Mouse (Mus musculus) liver, postnatal 0 days (tissue): ENCODE data around the gene Apln. TPM values are rescaled to one million over a fixed set of nuclear protein-coding genes. Genes with fewer than 3 reads are reported as not detected.

Experiments used
- ATAC-seq: fragments of 200-750 bp; cut with Nextera tagmentation; 2 replicates; pipeline ENCODE4 v1.8.0; 2017; ENCODE audit warnings: mild to moderate bottlenecking, moderate library complexity
- DNase-seq: peaks from one replicate; pipeline ENCODE4 v3.0.0-alpha.2; 2016
- H3K27ac ChIP-seq: fragments of 300-500 bp; sonication (generic); 2 replicates; pipeline ENCODE4 v1.5.1; 2014; ENCODE audit warnings: antibody characterized with exemption, moderate library complexity, mild to moderate bottlenecking, low read depth
- H3K27me3 ChIP-seq: fragments of 300-500 bp; sonication (generic); 2 replicates; pipeline ENCODE4 v1.6.1; 2014; ENCODE audit warnings: low read length, control low read depth, mixed read lengths; ENCODE audit not compliant: insufficient read depth
- H3K36me3 ChIP-seq: fragments of 300-500 bp; sonication (generic); replicated peaks from 2 replicates; pipeline ENCODE4 v1.6.1; 2014; ENCODE audit warnings: mild to moderate bottlenecking, control low read depth, low read length, moderate library complexity, mixed read lengths; ENCODE audit not compliant: insufficient read depth
- H3K4me1 ChIP-seq: fragments of 300-500 bp; sonication (generic); 2 replicates; pipeline ENCODE4 v1.6.1; 2014; ENCODE audit warnings: antibody characterized with exemption, mild to moderate bottlenecking, control low read depth; ENCODE audit not compliant: insufficient read depth
- H3K4me2 ChIP-seq: fragments of 300-500 bp; sonication (generic); 2 replicates; pipeline ENCODE4 v1.6.1; 2014; ENCODE audit warnings: low read depth, mild to moderate bottlenecking, low read length, moderate library complexity, mixed read lengths
- H3K4me3 ChIP-seq: fragments of 300-500 bp; sonication (generic); 2 replicates; pipeline ENCODE4 v1.5.1; 2014; ENCODE audit warnings: low read depth, low read length
- H3K9ac ChIP-seq: fragments of 300-500 bp; sonication (generic); replicated peaks from 2 replicates; pipeline ENCODE4 v1.6.1; 2014; ENCODE audit warnings: mild to moderate bottlenecking, moderate library complexity
- H3K9me3 ChIP-seq: fragments of 300-500 bp; sonication (generic); 2 replicates; pipeline ENCODE4 v1.6.1; 2016; ENCODE audit warnings: mild to moderate bottlenecking, control low read depth, low read length, mixed read lengths
- CTCF ChIP-seq: sonication (generic); IDR thresholded peaks from 2 replicates; pipeline ENCODE4 v1.5.1; 2016; ENCODE audit warnings: antibody characterized with exemption, low read depth
- EP300 ChIP-seq: IDR thresholded peaks from 2 replicates; pipeline ENCODE4 v1.6.1; 2016; ENCODE audit warnings: antibody characterized with exemption, low read depth, mild to moderate bottlenecking
- WGBS: fragments of 180-500 bp; shearing (Covaris S2); extraction: QIAGEN DNeasy Blood & Tissue Kit; methylation state at CpG from one replicate; pipeline ENCODE4 v1.1.7; 2014; ENCODE audit not compliant: insufficient replicate concordance; 5-methylcytosine and 5-hydroxymethylcytosine counted together
- polyA plus RNA-seq: library from polyadenylated mRNA; unstranded; fragments of >200 nt; fragmentation: Nextera tagmentation; extraction: Ambion mirVana; gene quantifications from 2 replicates; pipeline ENCODE4 v1.2.1, GENCODE M21; 2015

Gene Apln
- polyA plus RNA-seq, 1 experiment from 2014 or later = 0.19 TPM

- H3K9me3 ChIP-seq = no peaks in the 10 kb centered on the region
- ATAC-seq (no peak), DNase-seq (no peak)
- H3K4me3 ChIP-seq = no peak overlapping the region
- no peak overlapping the region for H3K9ac ChIP-seq
- no peaks in the 10 kb centered on the region for H3K4me1 ChIP-seq
- WGBS = 78% methylated on average over 1 of the region's 1 CpGs
- H3K27ac ChIP-seq = no peak overlapping the region
- H3K4me2 ChIP-seq = no peak overlapping the region
- no peaks in the 10 kb centered on the region for H3K36me3 ChIP-seq
- peaks cover 6% of the 10 kb centered on the region; the same call in 1 of the 2 replicates for H3K27me3 ChIP-seq
- no peak for TF ChIP-seq CTCF
Measured at GRCm38 (mm10) chrX:48044261-48044660, 9.6 kb upstream of the Apln start.

GRCm38 (mm10) chrX:48042748-48043147, 8.1 kb upstream of the Apln start:
- 37% methylated on average over 4 of the region's 4 CpGs for WGBS
- Histone ChIP-seq H3K4me3 (no peak overlapping the region), H3K36me3 (no peaks in the 10 kb centered on the region)

GRCm38 (mm10) chrX:48040379-48040778, 5.7 kb upstream of the Apln start:
- TF ChIP-seq CTCF (no peak), EP300 (no peak)

More at GRCm38 (mm10) chrX:48042748-48043147, 8.1 kb upstream of the Apln start:
- Histone ChIP-seq H3K4me2 (no peak overlapping the region), H3K9me3 (no peaks in the 10 kb centered on the region), H3K27ac (no peak overlapping the region), H3K4me1 (no peaks in the 10 kb centered on the region), H3K27me3 (peaks cover 6% of the 10 kb centered on the region; the same call in 1 of the 2 replicates), H3K9ac (no peak overlapping the region)
- TF ChIP-seq EP300 = no peak
- no peak for TF ChIP-seq CTCF
- DNase-seq = no peak
- ATAC-seq = no peak

GRCm38 (mm10) chrX:48033766-48034143, 898 bp downstream of the Apln start:
- no peak overlapping the region for H3K4me2 ChIP-seq
- DNase-seq = no peak
- 31% methylated on average over 11 of the region's 11 CpGs for WGBS
- no peak for TF ChIP-seq EP300
- TF ChIP-seq CTCF = no peak
- H3K36me3 ChIP-seq = no peaks in the 10 kb centered on the region
- H3K27ac ChIP-seq = no peak overlapping the region
- no peak for ATAC-seq
- H3K9ac ChIP-seq = no peak overlapping the region
- H3K4me1 ChIP-seq = no peaks in the 10 kb centered on the region
- H3K27me3 ChIP-seq = peaks cover 39% of the 10 kb centered on the region
- H3K9me3 ChIP-seq = no peaks in the 10 kb centered on the region
- no peak overlapping the region for H3K4me3 ChIP-seq

More at GRCm38 (mm10) chrX:48040379-48040778, 5.7 kb upstream of the Apln start:
- Histone ChIP-seq H3K27me3 (peaks cover 13% of the 10 kb centered on the region; the same call in 1 of the 2 replicates), H3K9me3 (no peaks in the 10 kb centered on the region), H3K36me3 (no peaks in the 10 kb centered on the region), H3K4me2 (no peak overlapping the region), H3K9ac (no peak overlapping the region), H3K4me3 (no peak overlapping the region), H3K27ac (no peak overlapping the region), H3K4me1 (no peaks in the 10 kb centered on the region)
- ATAC-seq (no peak), DNase-seq (no peak)
- WGBS = 64% methylated on average over 3 of the region's 3 CpGs

- DNase-seq = no peak
- Histone ChIP-seq H3K9ac (no peak overlapping the region), H3K27ac (no peak overlapping the region), H3K4me3 (no peak overlapping the region), H3K4me2 (no peak overlapping the region), H3K4me1 (no peaks in the 10 kb centered on the region), H3K9me3 (no peaks in the 10 kb centered on the region), H3K36me3 (no peaks in the 10 kb centered on the region), H3K27me3 (peaks cover 39% of the 10 kb centered on the region)
- no peak for TF ChIP-seq EP300
- no peak for TF ChIP-seq CTCF
- 77% methylated on average over 3 of the region's 3 CpGs for WGBS
- no peak for ATAC-seq
Measured at GRCm38 (mm10) chrX:48033024-48033423, 1.6 kb downstream of the Apln start.

- H3K4me1 ChIP-seq = no peaks in the 10 kb centered on the region
- H3K4me2 ChIP-seq = no peak overlapping the region
- TF ChIP-seq CTCF (no peak), EP300 (no peak)
- 60% methylated on average over 5 of the region's 5 CpGs for WGBS
- no peak overlapping the region for H3K4me3 ChIP-seq
- DNase-seq (no peak), ATAC-seq (no peak)
- H3K9me3 ChIP-seq = no peaks in the 10 kb centered on the region
- no peak overlapping the region for H3K9ac ChIP-seq
- peaks cover 39% of the 10 kb centered on the region for H3K27me3 ChIP-seq
- H3K36me3 ChIP-seq = no peaks in the 10 kb centered on the region
- no peak overlapping the region for H3K27ac ChIP-seq
Measured at GRCm38 (mm10) chrX:48031866-48032265, 2.8 kb downstream of the Apln start.

- 57% methylated on average over 3 of the region's 3 CpGs for WGBS
- Histone ChIP-seq H3K4me2 (no peak overlapping the region), H3K9me3 (no peaks in the 10 kb centered on the region), H3K27ac (no peak overlapping the region), H3K36me3 (no peaks in the 10 kb centered on the region), H3K4me3 (no peak overlapping the region), H3K4me1 (no peaks in the 10 kb centered on the region), H3K9ac (no peak overlapping the region), H3K27me3 (peaks cover 33% of the 10 kb centered on the region)
- TF ChIP-seq CTCF (no peak), EP300 (no peak)
- DNase-seq (no peak), ATAC-seq (no peak)
Measured at GRCm38 (mm10) chrX:48030593-48030992, 4.1 kb downstream of the Apln start.
